Mouse (Mus musculus): ENCODE data around the gene Fpr1. TPM values are rescaled to one million over a fixed set of nuclear protein-coding genes. Genes with fewer than 3 reads are reported as not detected.
A peak's percentile ranks its signal among the peaks of the same experiment; 100 is the strongest.
"Not testable (repeated sequence)": the region's sequence is repeated elsewhere in the genome, so short reads cannot be mapped to it uniquely, and the experiment has no call there.

Gene Fpr1
- total RNA-seq (2014; fragmentation: Nextera tagmentation) (not detected in 2 replicates), total RNA-seq (2017) (not detected in 2 replicates)

DNA sequence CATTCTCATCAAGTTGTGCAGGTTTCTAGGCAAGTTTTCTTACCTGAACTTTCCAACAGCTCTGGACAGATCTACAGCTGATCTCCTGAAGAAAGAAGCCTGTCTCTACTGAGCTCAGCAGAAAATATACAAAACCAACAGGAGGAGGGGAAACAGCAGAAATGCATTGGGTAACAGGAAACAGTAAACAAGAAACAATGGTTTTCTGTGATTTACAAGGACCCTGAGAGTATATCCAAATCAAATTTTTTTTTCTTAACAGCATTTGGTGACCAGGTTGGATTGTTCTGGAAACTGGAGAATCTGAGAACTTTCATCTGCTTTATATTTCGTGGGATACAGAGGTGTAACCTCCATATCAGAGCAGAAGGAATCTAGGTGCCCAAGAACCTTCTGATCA lies at the start of gene Fpr1:
Gene Fpr1, minus strand, starts transcription at position 101 of the 400 bp plus-strand sequence.
- ATAC-seq (replicated peaks; ENCODE audit: low FRiP score, low TSS enrichment, poor library complexity, severe bottlenecking), result no peak

DNA sequence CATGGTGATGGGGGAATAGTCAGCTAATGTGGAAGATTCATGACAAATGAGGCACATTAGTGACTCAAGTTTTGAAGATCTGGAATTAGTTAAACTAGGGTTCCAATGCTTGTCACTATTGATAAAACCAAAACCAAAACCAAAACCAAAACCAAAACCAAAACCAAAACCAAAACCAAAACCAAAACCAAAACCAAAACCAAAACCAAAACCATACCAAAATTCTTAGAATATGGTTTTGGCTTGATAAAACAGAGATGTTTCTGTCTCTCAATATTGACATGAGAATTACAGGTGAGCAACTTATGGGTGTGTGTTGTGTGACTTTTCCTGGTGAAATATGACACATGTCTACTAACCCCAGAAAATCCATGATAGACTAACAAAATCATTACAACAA lies 34.0 kb upstream of the Fpr1 start:
- ATAC-seq (replicated peaks; ENCODE audit: low FRiP score, low TSS enrichment, poor library complexity, severe bottlenecking), result no peak

DNA sequence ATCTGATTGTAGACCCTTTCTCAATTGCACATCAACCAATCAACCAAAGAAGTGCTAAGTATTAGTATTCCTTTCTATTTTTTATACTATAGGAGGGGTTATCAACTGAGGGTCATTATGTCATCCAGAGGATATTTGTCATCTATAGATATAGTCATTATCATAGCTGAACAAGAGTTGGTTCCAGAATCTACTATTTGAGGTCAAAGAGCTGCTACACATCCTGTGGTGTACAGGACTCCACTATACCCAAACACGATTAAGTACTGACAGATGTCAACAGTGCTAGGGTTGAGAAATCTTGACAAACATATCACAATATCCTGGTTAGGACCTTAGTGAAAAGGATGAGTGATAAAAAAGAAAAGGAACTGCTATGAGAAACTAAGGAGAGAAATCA lies 33.6 kb upstream of the Fpr1 start:
- no peak for ATAC-seq (replicated peaks; ENCODE audit: low FRiP score, low TSS enrichment, poor library complexity, severe bottlenecking)

DNA sequence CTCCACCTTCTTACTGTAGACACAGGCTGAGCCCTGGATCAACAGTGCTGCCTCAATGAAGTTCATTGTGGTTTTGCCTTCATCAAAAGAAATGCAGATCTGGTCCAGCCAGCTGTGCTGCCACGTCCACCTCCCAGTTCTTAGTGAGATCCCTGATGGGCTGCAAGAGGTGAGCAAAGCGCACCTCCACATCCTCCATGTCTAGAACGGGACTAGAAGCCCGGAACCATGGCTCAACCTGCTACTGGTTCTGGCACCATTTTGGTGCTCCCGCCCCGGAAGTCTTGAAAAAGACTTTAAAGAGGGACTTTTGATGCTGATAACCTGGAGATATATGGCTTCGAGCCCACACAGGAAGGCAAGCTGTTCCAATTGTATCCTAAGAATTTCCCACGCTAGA lies 28.9 kb upstream of the Fpr1 start:
- not testable (repeated sequence) for ATAC-seq (replicated peaks; ENCODE audit: low FRiP score, low TSS enrichment, poor library complexity, severe bottlenecking)

DNA sequence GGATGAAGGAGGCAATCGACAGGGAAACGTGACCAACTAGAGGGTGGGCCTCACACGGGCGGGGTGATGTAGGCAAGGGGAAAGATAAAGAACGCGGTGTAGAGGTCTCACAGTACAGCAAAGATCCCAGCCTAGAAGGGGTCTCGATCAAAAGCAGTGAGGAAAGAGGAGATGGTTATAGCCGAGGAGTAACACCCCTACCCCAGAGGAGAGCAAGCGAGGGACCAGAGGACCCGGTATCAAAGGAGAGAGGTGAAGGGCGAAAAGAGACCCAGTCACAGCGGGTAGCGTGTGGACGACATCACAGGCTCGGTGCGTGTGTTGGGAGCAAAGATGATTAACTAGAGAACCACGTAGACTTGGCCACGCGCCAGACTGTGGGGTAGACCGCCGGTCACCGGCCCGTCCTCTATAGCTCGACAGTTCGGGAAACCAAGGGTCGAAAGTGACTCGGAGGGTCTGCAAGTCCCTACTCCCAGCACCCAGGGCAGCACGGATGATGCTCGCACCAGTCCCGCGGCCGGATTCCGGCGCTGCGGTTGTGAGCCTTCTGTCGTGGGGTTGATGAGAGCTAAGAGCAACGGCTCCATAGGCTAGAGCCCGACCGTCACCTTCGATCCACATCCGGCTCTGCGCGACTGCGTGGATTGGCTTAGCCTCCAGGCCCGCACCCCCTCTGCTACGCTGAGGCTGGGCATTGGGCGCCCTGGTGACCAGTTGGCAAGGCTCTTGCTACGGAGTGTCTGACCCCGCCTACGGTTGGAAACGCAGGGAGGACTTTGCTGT lies 26.1 kb upstream of the Fpr1 start:
- ATAC-seq (replicated peaks; ENCODE audit: low FRiP score, low TSS enrichment, poor library complexity, severe bottlenecking), result peak; percentile 96

DNA sequence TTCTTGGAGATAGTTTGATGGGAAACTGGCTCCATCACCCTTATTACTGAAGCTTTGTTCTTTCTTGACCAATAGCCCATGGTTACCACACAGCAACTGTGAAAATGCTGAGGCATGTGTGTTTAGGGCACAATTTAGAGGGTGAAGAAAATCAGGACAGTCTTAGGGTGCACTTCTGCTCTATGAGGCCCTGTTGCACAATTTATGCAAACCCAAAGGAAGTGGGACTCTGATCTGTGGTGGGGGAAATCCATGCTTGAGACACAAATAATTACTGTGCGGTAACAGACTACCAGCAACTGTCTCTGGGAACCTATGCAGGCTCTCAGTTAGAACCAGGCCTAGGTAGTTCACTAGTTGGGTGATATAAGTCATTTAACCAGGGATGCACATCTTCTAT lies 17.0 kb upstream of the Fpr1 start:
- no peak for ATAC-seq (replicated peaks; ENCODE audit: low FRiP score, low TSS enrichment, poor library complexity, severe bottlenecking)

DNA sequence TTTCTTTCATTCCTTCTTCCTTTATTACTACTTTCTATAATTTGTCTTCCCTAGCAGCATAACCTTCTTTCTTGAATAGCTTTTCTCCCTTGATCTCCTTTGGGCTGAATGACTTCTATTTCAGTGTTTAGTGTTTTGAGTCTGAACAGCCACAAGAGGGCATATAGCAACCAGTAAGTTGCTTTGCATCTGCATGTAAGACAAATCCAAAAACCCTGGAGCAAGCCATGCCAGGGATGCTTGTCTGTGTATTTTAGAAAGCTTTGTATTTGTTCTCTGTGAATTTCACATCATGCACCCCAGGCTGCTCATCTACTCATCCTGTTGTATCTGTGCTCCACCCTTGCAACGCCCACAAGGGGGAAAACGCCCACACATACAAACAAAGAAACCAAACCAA lies 15.5 kb upstream of the Fpr1 start:
- no peak for ATAC-seq (replicated peaks; ENCODE audit: low FRiP score, low TSS enrichment, poor library complexity, severe bottlenecking)

DNA sequence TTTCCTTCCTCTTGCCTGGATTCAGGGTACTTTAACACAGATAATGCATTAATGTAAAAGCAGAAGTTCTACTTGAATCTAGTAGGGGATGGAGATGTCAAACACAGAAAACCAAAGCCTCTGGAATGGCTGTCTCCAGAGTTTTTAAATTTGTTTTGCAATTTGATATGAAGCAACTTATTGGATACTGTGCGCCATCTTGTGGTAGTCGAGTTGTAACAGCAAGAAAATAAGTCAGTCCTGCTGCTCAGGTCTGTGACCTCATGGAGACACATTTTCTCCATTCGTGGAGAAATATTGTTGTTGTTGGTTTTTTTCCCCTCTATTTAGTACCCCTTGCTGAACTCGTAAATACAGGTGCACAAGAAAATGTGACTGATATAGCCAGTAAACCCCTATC lies 12.3 kb upstream of the Fpr1 start:
- peak; percentile 74 for ATAC-seq (replicated peaks; ENCODE audit: low FRiP score, low TSS enrichment, poor library complexity, severe bottlenecking)

DNA sequence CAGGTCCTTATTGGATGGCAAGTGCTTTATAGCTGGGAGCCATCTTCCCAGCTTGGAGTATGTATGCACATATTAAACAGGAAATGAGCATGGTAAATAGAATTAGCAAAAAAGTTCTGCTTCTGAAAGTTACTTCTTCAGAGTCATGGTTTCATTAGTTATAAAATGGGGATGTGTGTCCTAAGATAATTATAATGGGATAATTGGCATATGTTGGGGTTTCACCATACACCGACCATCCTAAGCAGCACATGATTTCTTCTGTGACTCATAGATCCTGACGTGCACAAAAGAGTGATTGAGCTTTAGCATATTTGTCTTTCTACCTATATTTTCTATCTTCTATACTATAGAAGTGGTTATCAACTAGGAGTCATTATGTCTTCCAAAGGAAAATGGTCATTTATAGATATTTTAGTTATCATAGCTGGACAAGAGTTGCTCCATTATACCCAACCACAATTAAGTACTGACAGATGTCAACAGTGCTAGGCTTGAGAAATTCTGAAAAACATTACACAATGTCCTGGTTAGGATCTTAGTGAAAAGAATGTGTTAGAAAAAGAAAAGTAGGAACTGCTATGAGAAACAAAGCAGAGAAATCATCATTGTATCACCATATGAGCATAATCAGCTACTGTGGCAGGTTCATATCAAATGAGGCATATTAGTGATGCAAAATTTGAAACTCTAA lies 6.1 kb upstream of the Fpr1 start:
- no peak for ATAC-seq (replicated peaks; ENCODE audit: low FRiP score, low TSS enrichment, poor library complexity, severe bottlenecking)

DNA sequence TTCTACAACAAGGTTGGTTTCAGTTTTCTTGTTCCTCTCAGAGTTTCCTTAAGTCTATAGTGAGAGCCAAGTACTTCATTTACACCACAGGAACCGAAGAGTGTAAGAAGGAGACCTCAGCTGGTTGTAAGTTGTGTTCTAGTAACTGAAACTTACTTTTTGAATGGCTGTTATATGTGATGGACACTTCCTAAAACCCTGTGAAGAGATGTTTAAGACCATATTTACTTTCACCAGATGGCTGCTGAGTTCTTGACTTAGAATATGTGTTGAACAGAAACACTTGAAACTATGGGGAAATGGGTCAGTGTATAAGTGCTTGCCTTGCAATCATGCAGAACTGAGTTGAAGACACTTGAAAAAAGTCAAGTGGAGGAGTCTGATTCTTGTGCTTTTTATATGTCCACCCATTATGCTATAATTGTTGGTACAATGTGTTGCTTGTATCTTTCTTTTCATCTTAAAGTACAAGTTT lies 4.1 kb upstream of the Fpr1 start, which contains the start of the genes Fpr2 and Fpr3:
Gene Fpr2, plus strand, starts transcription at position 51 of the 475 bp plus-strand sequence.
Gene Fpr3, plus strand, starts transcription at position 79 of the 475 bp plus-strand sequence.
- no peak for ATAC-seq (replicated peaks; ENCODE audit: low FRiP score, low TSS enrichment, poor library complexity, severe bottlenecking)

DNA sequence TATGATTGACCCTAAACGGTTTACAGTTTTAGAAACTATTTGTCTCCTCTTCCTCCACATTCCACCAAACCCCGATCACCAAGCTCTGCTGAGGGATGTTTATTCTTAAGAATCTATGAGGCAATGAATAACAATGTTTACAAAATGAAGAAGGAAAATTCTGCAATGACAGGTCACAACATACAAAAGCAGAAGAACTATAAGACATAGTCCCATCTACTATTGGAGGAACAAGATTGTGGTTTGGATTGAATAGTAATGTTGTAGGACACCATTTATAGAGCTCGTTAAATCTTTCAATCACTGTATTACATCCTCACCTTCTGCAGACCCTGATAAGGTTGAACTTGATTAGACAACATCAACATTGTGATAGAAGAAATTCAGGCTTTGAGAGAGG lies 1.1 kb downstream of the Fpr1 start:
- no peak for ATAC-seq (replicated peaks; ENCODE audit: low FRiP score, low TSS enrichment, poor library complexity, severe bottlenecking)

DNA sequence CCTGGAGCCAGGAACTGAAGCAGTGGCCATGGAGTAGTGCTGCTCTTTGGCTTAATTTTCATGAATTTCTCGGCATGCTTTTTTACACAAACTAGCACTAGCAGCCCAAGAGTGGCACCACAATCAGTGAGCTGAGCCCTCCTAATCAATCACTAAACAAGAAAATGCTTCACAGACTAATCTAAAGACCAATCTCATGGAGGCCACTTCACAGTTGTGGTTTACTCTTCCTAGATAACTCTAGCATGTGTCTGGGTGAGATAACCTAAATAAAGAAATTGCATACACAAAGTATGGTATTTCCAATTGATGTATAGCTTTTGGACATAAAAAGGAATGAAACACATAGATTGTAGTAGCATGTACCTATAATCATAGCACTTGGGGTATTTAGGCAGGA lies 4.4 kb downstream of the Fpr1 start:
- ATAC-seq (replicated peaks; ENCODE audit: low FRiP score, low TSS enrichment, poor library complexity, severe bottlenecking), result peak; percentile 70

DNA sequence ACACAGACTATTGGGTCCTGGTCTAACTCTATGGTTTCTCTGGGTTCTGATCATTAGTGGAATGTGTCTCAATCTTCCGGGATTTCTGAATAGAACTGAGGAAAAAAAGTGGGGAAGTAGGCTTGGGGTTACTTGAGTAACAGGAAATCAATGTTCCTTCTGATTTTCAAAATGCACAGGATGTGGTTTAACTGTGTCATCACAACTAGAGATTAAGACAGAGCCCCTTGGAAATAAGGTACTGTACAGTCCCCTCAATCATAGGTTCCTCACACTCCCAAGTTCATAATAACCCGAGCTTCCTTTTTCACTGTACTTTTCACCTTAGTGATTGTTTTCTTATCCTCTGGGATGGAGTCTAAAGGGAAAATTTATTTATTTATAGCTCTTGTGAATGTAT lies 12.0 kb downstream of the Fpr1 start:
- no peak for ATAC-seq (replicated peaks; ENCODE audit: low FRiP score, low TSS enrichment, poor library complexity, severe bottlenecking)

DNA sequence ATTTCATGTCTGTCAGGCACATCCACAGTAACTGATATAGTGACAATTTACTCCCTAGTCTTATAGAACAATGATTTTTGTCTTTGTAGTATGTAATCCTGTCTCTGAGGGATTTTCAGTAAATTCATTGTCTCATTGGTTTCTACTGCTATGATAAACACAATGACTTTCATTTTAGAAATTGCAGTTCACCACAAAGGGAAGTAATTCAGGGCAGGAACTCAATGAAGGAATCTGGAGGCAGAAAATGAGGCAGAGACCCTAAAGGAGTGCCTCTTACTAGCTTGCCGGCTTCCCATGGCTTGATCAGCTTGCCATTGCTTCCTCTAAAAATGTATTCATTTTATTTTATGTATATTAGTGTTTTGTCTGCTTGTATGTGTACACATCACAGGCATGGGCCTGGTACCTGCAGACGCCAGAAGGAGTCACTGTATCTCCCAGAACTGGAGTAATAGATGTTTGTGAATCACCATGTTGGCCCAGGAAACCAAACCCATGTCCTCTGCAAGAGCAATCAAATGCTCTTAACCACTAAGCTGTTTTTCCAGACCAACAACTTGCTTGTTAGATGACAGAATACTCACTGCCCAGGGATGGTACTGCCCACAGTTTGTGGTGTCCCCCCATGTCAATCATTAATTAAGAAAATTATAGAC lies 12.7 kb downstream of the Fpr1 start:
- no peak for ATAC-seq (replicated peaks; ENCODE audit: low FRiP score, low TSS enrichment, poor library complexity, severe bottlenecking)

DNA sequence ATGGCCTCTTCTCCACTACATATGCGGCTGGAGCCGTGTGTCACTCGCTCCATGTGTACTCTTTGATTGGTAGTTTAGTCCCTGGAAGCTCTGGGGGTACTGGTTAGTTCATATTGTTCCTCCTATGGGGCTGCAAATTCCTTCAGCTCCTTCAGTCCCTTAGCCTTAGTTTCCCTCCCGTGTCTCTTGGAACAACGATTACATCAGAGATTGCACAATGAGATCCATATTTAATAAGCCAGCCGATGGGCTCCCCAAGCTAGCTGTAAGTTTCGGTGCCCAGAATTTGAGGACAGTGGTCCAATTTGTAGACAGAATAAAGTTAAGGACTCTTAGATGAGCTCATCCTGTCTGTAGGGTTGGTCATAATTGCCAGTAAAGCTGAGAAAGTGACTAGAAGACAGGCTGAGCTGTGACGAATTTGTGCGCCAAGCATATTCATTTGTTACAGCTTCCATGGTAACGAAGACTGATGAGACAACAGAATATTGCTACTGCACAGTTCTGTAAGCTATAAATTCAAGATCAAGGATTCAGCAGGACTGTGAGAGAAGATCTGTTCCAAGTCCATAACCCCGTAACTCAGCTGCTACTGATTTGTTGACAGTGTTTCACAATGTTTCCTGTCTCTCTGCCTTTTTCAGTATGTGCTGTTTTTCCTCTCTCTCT lies 16.8 kb downstream of the Fpr1 start:
- ATAC-seq (replicated peaks; ENCODE audit: low FRiP score, low TSS enrichment, poor library complexity, severe bottlenecking), result no peak

DNA sequence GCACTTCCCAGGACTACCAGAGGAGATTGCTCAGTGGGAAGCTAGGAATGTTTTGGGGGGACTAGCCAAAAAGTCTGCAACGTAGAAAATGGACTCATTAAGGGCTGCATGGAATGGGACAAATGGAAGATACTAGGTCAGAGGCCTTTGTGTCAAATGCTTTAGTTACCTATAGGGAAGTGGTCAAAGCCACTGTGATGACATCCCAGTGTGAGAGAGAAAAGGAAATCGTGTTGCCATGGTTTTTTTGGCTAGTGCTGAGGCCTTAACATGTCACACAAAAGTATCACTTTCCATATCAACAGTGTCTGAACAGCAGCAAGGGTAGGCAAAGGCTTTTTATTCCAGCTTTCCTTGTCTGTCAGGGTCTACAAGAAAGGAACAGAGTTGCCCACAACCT lies 18.6 kb downstream of the Fpr1 start:
- no peak for ATAC-seq (replicated peaks; ENCODE audit: low FRiP score, low TSS enrichment, poor library complexity, severe bottlenecking)

DNA sequence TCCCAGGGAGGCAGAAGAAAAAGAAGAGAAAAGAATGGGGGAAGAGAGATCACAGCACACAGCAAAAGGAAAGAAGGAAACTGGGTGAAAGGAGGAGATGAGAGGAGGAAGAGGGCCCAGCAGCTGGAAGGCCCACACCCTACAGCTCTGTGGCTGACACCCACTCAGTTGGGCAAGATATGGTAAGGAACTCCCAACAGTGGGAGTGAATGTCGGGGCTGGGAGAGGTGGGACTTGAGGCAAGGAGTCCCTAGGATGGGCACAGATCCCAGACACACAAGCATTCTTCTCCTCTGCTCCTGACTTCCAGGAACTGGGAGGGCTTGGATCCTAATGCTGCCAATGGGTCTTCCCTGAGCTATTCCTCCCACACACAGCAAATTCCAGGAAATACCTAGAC lies 21.4 kb downstream of the Fpr1 start:
- ATAC-seq (replicated peaks; ENCODE audit: low FRiP score, low TSS enrichment, poor library complexity, severe bottlenecking), result no peak

DNA sequence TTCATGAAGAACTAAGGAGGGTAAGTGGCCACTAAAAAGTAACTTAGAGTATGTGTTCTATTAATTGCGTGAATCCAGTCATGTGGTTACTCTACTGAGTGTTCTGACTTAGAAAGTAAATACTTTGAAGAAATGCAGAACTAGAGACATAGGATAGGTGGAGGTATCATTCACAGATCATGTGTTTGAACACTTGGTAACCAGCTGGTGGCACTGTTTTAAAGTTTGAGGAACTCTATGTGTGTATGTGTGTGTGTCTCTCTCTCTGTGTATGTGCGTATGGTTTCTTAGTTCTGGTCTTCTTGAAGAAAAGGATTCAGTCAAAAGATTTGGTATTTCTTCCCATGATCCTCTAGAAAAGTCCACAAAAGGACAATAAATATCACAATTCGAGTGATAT lies 23.6 kb downstream of the Fpr1 start:
- peak; percentile 65; the same call in 1 of the 2 replicates for ATAC-seq (replicated peaks; ENCODE audit: low FRiP score, low TSS enrichment, poor library complexity, severe bottlenecking)

DNA sequence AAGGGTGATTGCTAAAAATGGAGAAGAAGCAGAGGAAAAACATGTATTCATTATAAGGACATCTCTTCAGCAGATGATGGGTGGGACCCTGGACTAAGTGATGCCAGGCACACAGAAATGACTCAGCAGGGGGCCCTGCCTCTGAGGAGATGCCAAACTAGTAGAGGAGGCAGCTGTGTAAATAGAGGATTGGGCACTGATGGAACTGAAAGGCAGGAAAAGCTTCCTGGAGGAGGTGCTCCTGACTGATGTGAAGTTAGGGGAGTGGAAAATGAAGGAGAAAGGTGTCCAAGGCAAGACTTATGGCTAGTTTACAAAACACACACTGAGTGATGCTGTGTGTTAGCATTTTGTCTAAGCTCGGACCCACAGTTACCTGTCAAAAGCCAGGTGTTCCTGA lies 26.3 kb downstream of the Fpr1 start:
- no peak for ATAC-seq (replicated peaks; ENCODE audit: low FRiP score, low TSS enrichment, poor library complexity, severe bottlenecking)

DNA sequence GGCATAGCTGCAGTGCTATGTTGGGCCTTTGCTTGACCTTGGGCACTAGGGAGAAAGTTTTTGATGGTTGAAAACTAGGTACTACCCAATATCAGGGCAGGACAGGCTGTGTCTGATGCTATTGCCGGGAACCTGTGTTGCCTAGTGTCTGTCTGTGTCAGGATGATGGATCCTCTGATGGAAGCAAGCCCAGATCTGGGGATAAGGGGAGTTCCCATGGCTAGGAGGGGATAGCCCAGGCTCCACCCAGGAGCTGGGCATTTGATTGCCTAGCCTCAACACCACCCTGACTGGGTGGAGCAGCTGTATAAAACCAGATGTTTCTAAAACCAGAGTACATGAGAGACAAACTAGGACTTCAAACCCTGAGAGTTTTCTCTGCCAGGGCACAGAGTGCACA lies 27.1 kb downstream of the Fpr1 start:
- ATAC-seq (replicated peaks; ENCODE audit: low FRiP score, low TSS enrichment, poor library complexity, severe bottlenecking), result peak; percentile 26; the same call in 1 of the 2 replicates
